Mouse (Mus musculus): ENCODE results near the gene Prg2.

Gene Prg2

GRCm38 (mm10) chr2:85033121-85033520, 52.9 kb downstream of the Prg2 start:
- DNase-seq, result no peak
